Mouse (Mus musculus) limb, embryonic 14.5 days (tissue): ENCODE data around the gene Olfr48. TPM values are rescaled to one million over a fixed set of nuclear protein-coding genes. Genes with fewer than 3 reads are reported as not detected.

ENCODE experiments used
- ATAC-seq: fragments of 200-750 bp; cut with Nextera tagmentation; 2 replicates; pipeline ENCODE4 v1.8.0; 2017; ENCODE audit warnings: low read depth, moderate number of reproducible peaks, moderate TSS enrichment; ENCODE audit not compliant: low FRiP score
- DNase-seq: peaks from one replicate; pipeline ENCODE4 v3.0.0-alpha.2; 2015; ENCODE audit warnings: low spot score
- H3K27ac ChIP-seq: fragments of 300-500 bp; sonication (generic); replicated peaks from 2 replicates; pipeline ENCODE4 v1.5.1; 2014; ENCODE audit warnings: low read depth, mild to moderate bottlenecking, low read length, moderate library complexity, mixed read lengths
- H3K27me3 ChIP-seq: fragments of 300-500 bp; sonication (generic); 2 replicates; pipeline ENCODE4 v1.6.1; 2014; ENCODE audit warnings: low read length, mixed read lengths; ENCODE audit not compliant: control insufficient read depth, insufficient read depth
- H3K36me3 ChIP-seq: fragments of 300-500 bp; sonication (generic); 2 replicates; pipeline ENCODE4 v1.6.1; 2014; ENCODE audit warnings: mild to moderate bottlenecking, low read length, moderate library complexity, mixed read lengths; ENCODE audit not compliant: control insufficient read depth, insufficient read depth
- H3K4me1 ChIP-seq: fragments of 300-500 bp; sonication (generic); 2 replicates; pipeline ENCODE4 v1.6.1; 2014; ENCODE audit warnings: antibody characterized with exemption, low read length, mixed read lengths; ENCODE audit not compliant: control insufficient read depth, insufficient read depth
- H3K4me2 ChIP-seq: fragments of 300-500 bp; sonication (generic); replicated peaks from 2 replicates; pipeline ENCODE4 v1.6.1; 2014; ENCODE audit warnings: low read depth, mild to moderate bottlenecking, low read length, moderate library complexity; ENCODE audit not compliant: severe bottlenecking
- H3K4me3 ChIP-seq: fragments of 300-500 bp; sonication (generic); replicated peaks from 2 replicates; pipeline ENCODE4 v1.5.1; 2014; ENCODE audit warnings: low read length
- H3K9ac ChIP-seq: fragments of 300-500 bp; sonication (generic); 2 replicates; pipeline ENCODE4 v1.6.1; 2014; ENCODE audit warnings: mild to moderate bottlenecking, low read depth, low read length, moderate library complexity; ENCODE audit not compliant: severe bottlenecking
- H3K9me3 ChIP-seq: fragments of 300-500 bp; sonication (generic); 2 replicates; pipeline ENCODE4 v1.6.1; 2016; ENCODE audit warnings: low read length; ENCODE audit not compliant: control insufficient read depth
- POLR2A ChIP-seq: fragments of 200-500 bp; IDR thresholded peaks from 2 replicates; pipeline ENCODE4 v1.8.0; 2012; ENCODE audit warnings: inconsistent platforms, mild to moderate bottlenecking, moderate library complexity, borderline replicate concordance; ENCODE audit not compliant: insufficient read depth, insufficient read length; ENCODE audit errors: extremely low read depth
- WGBS: fragments of 180-500 bp; shearing (Covaris S2); extraction: QIAGEN DNeasy Blood & Tissue Kit; methylation state at CpG from one replicate; pipeline ENCODE4 v1.1.7; 2014; 5-methylcytosine and 5-hydroxymethylcytosine counted together
- polyA plus RNA-seq, 2 experiments: library from polyadenylated mRNA; depleted of rRNA in 1 of 2; stranded (reverse) in 1 of 2; unstranded in 1 of 2; fragments of >200 nt; fragmentation: Nextera tagmentation in 1 of 2; extraction: Ambion mirVana in 1 of 2; gene quantifications; 2 replicates each; pipeline versions ENCODE4 v1.2.1 to v1.2.3; 2012 to 2014

Olfr48 gene
- polyA plus RNA-seq (2012; rRNA removed), result not detected in 2 replicates
- not detected in 2 replicates for polyA plus RNA-seq (2014; fragmentation: Nextera tagmentation; extraction: Ambion mirVana)

DNA sequence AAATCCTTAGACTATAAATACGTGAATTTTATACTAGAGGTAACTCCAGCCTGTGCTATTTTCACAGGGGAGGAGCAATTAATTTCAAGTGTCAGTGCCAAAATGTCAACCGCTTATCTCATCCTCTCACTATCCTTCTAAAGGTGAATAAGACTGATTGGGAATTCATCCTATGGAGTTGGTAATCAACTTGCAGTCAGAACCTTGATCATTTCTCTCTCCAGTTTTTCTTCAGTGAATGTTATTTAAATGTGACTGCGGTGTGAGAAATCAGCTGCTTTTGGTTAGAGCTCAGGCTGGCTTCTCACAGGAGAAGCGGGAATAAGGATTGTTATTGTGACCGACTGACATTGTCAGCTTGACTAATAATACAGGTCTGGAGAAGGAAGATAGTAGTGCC, at the start of gene Olfr48:
TSS of gene Olfr48 (minus strand) at position 101 of the 400 bp plus-strand sequence.
- no peak for TF ChIP-seq POLR2A
- no peak for ATAC-seq
- no peaks in the 10 kb centered on the region for H3K4me1 ChIP-seq
- H3K9ac ChIP-seq, result no peak within 1 kb of the TSS
- H3K4me2 ChIP-seq, result no peak within 1 kb of the TSS
- DNase-seq, result no peak
- H3K36me3 ChIP-seq, result no peaks in the 10 kb centered on the region
- no peak within 1 kb of the TSS for H3K4me3 ChIP-seq
- 81% methylated on average over 5 of the region's 5 CpGs for WGBS
- H3K9me3 ChIP-seq, result no peaks in the 10 kb centered on the region
- H3K27ac ChIP-seq, result no peak within 1 kb of the TSS
- no peaks in the 10 kb centered on the region for H3K27me3 ChIP-seq

DNA sequence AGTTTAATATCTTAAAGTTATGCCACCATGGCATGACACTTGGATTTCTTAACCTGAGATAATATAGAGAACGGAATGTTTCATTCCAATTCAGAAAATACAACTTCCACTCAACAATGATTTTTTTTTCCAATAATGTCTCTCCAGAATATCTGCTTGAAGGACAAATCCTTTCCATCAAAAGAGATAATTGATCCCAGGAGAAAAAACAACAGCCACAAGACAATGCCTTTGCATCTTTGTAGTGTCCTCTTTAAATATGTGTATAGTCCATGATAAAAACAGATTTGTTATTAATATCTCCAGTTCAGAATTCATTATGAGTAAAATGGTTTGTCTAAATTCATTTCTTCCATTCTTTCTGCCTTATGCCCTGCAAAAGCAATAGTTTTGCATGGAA, 30.1 kb upstream of the Olfr48 start, which contains the start of gene Olfr1257:
TSS of gene Olfr1257 (plus strand) at position 301 of the 400 bp plus-strand sequence.
- no peaks in the 10 kb centered on the region for H3K4me1 ChIP-seq
- H3K4me2 ChIP-seq, result no peak within 1 kb of the TSS
- no peak for DNase-seq
- no peak within 1 kb of the TSS for H3K4me3 ChIP-seq
- no peaks in the 10 kb centered on the region for H3K27me3 ChIP-seq
- H3K9ac ChIP-seq, result no peak within 1 kb of the TSS
- no peak for TF ChIP-seq POLR2A
- 94% methylated on average over 1 of the region's 1 CpGs for WGBS
- no peak for ATAC-seq
- H3K36me3 ChIP-seq, result no peaks in the 10 kb centered on the region
- H3K9me3 ChIP-seq, result no peaks in the 10 kb centered on the region
- H3K27ac ChIP-seq, result no peak within 1 kb of the TSS

DNA sequence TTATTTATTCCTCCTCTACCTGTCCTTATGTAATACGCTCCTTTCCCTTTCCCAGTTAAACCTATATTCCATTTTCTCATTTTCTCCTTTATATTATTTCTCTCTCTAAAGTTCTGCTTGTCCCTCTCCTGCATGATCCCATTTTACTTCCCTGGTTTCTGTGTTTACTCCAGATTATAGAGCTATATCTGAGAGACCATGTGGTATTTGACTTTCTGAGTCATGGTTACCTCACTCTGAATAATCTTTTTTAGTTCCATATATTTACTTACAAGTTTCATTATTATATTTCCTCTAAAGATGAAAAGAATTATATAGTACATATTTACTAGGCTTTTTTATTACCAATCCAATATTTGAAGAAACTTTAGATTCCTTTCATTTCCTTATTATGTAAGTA, 1.2 kb upstream of the Olfr48 start:
- no peak for TF ChIP-seq POLR2A
- 87% methylated on average over 1 of the region's 1 CpGs for WGBS
- no peak for ATAC-seq

DNA sequence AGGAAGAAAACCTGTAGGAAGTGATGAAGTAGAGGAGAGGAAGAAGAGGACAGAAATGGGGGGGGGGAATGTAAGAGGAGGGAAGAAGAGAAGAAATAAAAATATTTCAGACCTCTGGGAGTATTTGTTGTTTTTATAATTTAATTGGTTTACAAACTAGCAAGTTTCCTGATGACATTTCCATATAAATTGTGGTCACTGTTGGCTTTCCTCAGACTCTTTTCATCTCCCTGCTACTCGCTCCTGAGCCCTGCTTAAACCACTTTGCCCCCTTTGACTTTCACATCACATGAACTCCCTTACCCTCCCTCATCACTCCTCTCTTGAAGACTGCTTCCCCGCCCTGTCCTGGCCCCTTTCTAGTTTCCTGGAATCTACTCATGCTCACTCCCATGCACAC, 6.5 kb downstream of the Olfr48 start, which contains the start of gene Olfr1256:
TSS of gene Olfr1256 (minus strand) at position 101 of the 400 bp plus-strand sequence.
- Histone ChIP-seq H3K27ac (no peak within 1 kb of the TSS), H3K9me3 (no peaks in the 10 kb centered on the region), H3K9ac (no peak within 1 kb of the TSS), H3K4me1 (no peaks in the 10 kb centered on the region), H3K4me2 (no peak within 1 kb of the TSS), H3K27me3 (no peaks in the 10 kb centered on the region), H3K36me3 (no peaks in the 10 kb centered on the region), H3K4me3 (no peak within 1 kb of the TSS)
- DNase-seq (no peak), ATAC-seq (no peak)
- 42% methylated on average over 2 of the region's 2 CpGs for WGBS
- TF ChIP-seq POLR2A, result no peak

More for the DNA sequence above, 1.2 kb upstream of the Olfr48 start:
- Histone ChIP-seq H3K27me3 (no peaks in the 10 kb centered on the region), H3K9ac (no peak overlapping the region), H3K9me3 (no peaks in the 10 kb centered on the region), H3K4me1 (no peaks in the 10 kb centered on the region), H3K27ac (no peak overlapping the region), H3K4me2 (no peak overlapping the region), H3K4me3 (no peak overlapping the region), H3K36me3 (no peaks in the 10 kb centered on the region)
- no peak for DNase-seq

DNA sequence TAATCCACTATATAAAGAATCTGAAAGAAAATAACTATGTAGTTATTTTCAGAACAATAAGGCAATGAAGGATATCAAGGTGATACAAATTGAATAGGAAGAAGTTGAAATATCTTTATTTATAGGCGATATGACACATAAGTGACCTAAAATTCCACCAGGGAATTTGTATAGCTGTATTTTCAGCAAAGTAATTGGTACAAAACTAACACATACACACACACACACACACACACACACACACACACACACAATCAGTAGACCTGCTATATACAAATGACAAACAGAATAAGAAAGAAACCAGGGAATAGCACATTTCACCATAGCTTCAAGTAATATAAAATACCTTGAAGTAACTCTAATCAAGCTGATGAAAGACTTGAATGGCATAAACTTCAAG, 27.8 kb downstream of the Olfr48 start:
- Histone ChIP-seq H3K9me3 (no peaks in the 10 kb centered on the region), H3K4me2 (no peak overlapping the region), H3K4me3 (no peak overlapping the region), H3K27ac (no peak overlapping the region), H3K9ac (no peak overlapping the region), H3K27me3 (no peaks in the 10 kb centered on the region), H3K4me1 (no peaks in the 10 kb centered on the region), H3K36me3 (no peaks in the 10 kb centered on the region)
- WGBS, result 86% methylated on average over 1 of the region's 1 CpGs
- ATAC-seq, result no peak
- no peak for TF ChIP-seq POLR2A
- DNase-seq, result no peak

DNA sequence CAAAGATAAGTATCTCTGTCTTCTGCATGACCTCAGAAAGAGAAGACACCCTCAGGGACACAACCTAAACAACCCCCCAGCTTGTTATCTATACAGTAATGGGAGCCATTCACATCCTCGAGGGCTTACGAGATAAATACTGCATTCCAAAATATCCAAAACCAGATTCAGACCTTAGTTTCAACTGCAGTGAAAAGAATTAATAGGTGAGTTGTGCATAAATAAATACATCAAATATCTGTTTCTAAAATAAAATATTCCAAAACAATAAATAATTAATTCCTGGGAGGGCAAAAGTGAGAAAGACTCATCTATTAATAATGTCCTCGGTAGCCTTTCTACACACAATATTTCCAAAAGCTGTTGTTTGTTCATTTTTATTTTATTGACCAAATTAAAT, 36.3 kb downstream of the Olfr48 start, which contains the start of gene Olfr1255:
TSS of gene Olfr1255 (plus strand) at position 301 of the 400 bp plus-strand sequence.
- Histone ChIP-seq H3K27ac (no peak within 1 kb of the TSS), H3K4me3 (no peak within 1 kb of the TSS), H3K9me3 (no peaks in the 10 kb centered on the region), H3K36me3 (no peaks in the 10 kb centered on the region), H3K27me3 (no peaks in the 10 kb centered on the region), H3K4me1 (no peaks in the 10 kb centered on the region), H3K4me2 (no peak within 1 kb of the TSS), H3K9ac (no peak within 1 kb of the TSS)
- TF ChIP-seq POLR2A, result no peak
- ATAC-seq (no peak), DNase-seq (no peak)
- WGBS, result 88% methylated on average over 3 of the region's 3 CpGs
